Mouse (Mus musculus): ENCODE data around the gene Sptbn2. TPM values are rescaled to one million over a fixed set of nuclear protein-coding genes. Genes with fewer than 3 reads are reported as not detected.

The Sptbn2 gene
- total and polyA plus RNA-seq, 3 experiments = 0.30 to 0.83 (median 0.58) TPM

DNA sequence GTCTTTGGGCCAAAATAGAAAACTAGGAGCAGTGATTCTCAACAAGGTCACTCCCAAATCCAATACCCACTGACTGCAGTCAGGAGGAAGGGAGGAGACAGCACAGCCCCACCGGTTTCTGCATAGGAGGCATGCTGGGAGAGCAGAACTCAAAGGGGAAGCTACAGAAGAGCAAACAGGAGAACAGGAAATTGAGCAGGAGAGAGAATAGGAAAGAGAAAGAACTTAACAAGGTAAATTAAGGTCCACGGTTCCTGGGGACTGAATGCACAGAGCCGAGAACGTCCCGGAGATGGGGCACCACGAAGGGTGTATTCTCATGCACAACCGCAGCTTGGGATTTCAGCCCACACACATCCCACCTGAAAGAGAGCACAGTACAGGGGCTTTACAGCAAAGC lies 74.2 kb downstream of the Sptbn2 start:
- DNase-seq = no peak

DNA sequence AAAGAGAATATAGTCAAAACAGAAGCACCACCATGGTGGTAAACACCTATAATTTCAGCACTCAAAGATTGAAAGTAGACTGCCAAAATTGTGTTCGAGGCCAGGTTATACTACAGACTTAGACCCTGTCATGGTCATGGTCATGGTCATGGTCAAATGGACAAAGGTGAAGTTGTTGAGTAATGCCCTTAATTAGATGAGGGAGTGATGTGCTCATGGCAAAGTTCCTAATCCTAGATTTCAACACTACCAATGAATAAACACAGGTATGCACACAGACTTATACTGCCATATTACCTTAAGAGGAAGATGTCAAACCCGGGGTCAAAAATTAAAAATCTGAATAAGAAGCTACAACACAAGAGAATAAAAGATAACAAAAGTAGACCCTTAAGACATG lies 75.3 kb downstream of the Sptbn2 start:
- no peak for DNase-seq

DNA sequence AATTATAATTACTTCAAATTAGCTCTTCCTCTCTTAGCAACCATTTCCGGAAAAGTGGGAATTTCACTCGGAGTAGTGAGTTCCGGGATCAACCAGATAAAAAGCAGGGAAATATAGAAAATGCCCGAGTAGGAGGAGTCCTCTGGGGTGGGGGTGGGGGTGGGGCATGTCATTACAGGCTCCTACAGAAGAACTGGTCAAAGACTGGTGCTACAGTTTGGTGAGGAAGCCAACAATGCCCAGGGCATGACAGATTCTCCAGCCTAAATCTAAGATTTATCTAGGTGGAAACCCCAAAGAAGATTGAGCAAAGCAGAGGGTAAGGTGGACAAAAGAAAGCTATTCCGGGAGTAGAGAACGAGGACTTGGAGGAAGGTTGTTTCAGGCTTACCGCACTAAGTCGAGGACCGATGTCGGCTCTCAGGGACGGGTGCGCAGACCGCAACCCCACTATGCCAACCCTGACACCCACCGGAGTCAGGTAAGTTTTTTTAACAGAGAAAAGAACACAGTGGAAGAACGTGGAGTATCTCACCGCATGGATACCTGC lies 82.4 kb downstream of the Sptbn2 start:
- no peak for DNase-seq

DNA sequence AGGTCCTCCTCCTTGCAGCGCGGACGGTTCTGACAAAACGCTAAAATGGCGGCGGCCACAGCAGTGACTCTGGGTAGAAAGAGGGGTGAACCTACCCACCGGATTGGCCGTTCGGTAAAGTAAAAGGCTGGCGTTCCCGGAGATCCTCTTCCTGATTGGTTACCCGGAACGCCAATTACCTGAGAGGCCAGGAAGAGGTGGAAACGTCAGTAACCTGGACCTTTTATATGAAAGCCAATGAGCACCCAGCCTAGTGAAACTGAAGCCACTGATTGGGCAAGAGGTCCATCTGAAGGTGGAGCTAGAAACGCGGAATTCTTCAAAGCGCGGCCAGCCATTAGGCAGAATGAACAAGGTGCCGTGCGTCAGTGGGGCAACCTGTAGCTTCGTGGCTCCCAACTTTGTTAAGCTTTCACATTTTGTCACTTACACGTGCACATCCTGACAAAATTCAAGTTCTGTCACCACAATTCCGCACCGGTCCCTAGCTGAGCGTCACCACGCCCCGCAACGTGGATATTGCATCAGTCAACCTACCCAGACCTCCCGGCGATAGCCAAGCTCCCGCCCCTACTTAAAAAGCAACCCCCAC lies 83.0 kb downstream of the Sptbn2 start, which contains the start of gene Rbm4:
TSS of gene Rbm4 (minus strand) at position 71 of the 592 bp plus-strand sequence.
- DNase-seq = peak; percentile 98

DNA sequence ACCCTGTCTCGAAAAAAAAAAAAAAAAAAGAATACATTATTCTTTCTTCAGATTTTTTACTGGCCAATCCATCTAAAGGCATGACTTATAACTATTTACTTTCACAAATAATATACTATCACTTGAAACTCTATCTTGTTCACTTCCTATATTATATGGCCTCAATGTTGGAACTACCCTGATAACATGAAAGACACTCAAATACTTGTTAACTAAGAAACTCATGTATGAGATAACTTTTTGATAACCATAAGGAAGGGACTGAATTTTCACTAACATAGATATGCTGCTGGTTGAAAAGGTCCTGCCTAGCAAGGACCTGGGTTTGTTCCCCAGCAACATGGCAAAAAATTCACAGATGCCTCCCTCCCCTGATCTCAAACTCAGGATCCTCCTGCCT lies 85.0 kb downstream of the Sptbn2 start:
- DNase-seq = no peak

DNA sequence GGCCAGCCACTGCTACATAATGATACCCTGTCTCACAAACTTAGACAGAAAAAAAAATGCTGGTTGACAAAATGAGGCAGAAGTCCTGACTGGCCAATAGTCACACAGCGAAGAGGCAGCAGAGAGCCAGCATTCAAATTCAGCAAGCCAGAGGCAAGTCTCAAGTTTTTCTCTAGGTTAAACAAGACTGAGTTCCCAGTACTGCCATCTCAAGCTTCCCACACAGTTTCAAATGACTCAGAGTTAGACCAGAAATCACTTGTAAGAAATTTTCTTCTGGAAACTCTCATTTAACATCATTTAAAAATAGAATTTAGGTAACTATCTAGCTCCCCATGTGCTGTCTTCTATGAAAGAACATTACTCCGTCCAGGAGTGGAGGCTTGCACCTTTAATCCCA lies 86.9 kb downstream of the Sptbn2 start:
- no peak for DNase-seq

DNA sequence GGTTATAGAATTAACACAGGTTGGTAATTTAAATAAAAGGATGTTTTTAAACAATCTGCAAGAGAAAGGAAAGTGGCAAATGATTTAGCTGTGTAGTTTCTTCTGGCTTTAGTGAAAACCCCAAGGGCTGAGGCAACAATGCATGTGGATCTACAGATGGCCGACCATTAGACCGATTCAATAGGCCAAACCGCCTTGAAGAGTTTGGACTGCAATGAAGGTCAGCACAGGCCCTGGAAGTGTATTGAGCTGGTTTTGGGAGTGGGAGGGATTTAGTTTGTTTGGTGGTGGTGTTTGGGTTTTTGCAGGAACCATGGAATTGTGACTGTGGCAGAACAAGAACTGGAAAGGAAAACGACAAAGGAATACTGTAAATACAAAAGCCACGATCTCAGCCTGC lies 88.1 kb downstream of the Sptbn2 start:
- no peak for DNase-seq

Other genes with a start within 250 kb of the Sptbn2 start
- gene Syt12, start 233.7 kb upstream of the Sptbn2 start, total RNA-seq (2021) = 10 to 100 TPM; 58.0 to 74.0 TPM
- 124 and 143 TPM in 2 replicates for gene Syt12, start 233.7 kb upstream of the Sptbn2 start, polyA plus RNA-seq (2012; rRNA removed)
- gene 2010003K11Rik, start 212.6 kb upstream of the Sptbn2 start, total RNA-seq (2021) = 10 to 100 TPM; 41.3 to 58.6 TPM
- 6.4 and 8.5 TPM in 2 replicates for gene 2010003K11Rik, start 212.6 kb upstream of the Sptbn2 start, polyA plus RNA-seq (2012; rRNA removed)
- 100 to 1,000 TPM; 536 to 579 TPM for gene Pcx, start 200.7 kb upstream of the Sptbn2 start, total RNA-seq (2021)
- gene Pcx, start 200.7 kb upstream of the Sptbn2 start, polyA plus RNA-seq (2012; rRNA removed) = 474 and 524 TPM in 2 replicates
- gene Lrfn4, start 95.5 kb upstream of the Sptbn2 start, total RNA-seq (2021) = 1 to 10 TPM; 3.3 to 6.7 TPM
- gene Lrfn4, start 95.5 kb upstream of the Sptbn2 start, polyA plus RNA-seq (2012; rRNA removed) = 17.1 and 22.1 TPM in 2 replicates
- gene Rce1, start 85.5 kb upstream of the Sptbn2 start, total RNA-seq (2021) = 10 to 100 TPM; 34.8 to 44.2 TPM
- 125 and 141 TPM in 2 replicates for gene Rce1, start 85.5 kb upstream of the Sptbn2 start, polyA plus RNA-seq (2012; rRNA removed)
- gene Gm960, start 12.5 kb upstream of the Sptbn2 start, total RNA-seq (2021) = under 1 TPM in 1 of 2 experiments, not detected in 1; 0.12 TPM
- gene Gm960, start 12.5 kb upstream of the Sptbn2 start, polyA plus RNA-seq (2012; rRNA removed) = 0.27 and 2.3 TPM in 2 replicates
- gene Rbm4b, start 45.3 kb downstream of the Sptbn2 start, total RNA-seq (2021) = 10 to 100 TPM; 12.4 to 17.9 TPM
- gene Rbm4b, start 45.3 kb downstream of the Sptbn2 start, polyA plus RNA-seq (2012; rRNA removed) = 5.8 and 7.4 TPM in 2 replicates
- 10 to 100 TPM; 50.2 to 72.7 TPM for gene Rbm4, start 82.7 kb downstream of the Sptbn2 start, total RNA-seq (2021)
- 11.8 and 14.7 TPM in 2 replicates for gene Rbm4, start 82.7 kb downstream of the Sptbn2 start, polyA plus RNA-seq (2012; rRNA removed)
- gene Gm21992, start 100.4 kb downstream of the Sptbn2 start, total RNA-seq (2021) = 10 to 100 TPM; 15.3 to 25.3 TPM
- 24.1 and 31.9 TPM in 2 replicates for gene Gm21992, start 100.4 kb downstream of the Sptbn2 start, polyA plus RNA-seq (2012; rRNA removed)
- gene Rbm14, start 100.5 kb downstream of the Sptbn2 start, total RNA-seq (2021) = 10 to 100 TPM; 37.9 to 45.9 TPM
- 83.4 and 97.2 TPM in 2 replicates for gene Rbm14, start 100.5 kb downstream of the Sptbn2 start, polyA plus RNA-seq (2012; rRNA removed)
- gene Ccs, start 128.2 kb downstream of the Sptbn2 start, total RNA-seq (2021) = 100 to 1,000 TPM in 1 of 2 experiments, 10 to 100 TPM in 1; 63.8 to 107 TPM
- 79.1 and 102 TPM in 2 replicates for gene Ccs, start 128.2 kb downstream of the Sptbn2 start, polyA plus RNA-seq (2012; rRNA removed)
- under 1 TPM; 0.17 to 0.20 TPM for gene Ccdc87, start 128.2 kb downstream of the Sptbn2 start, total RNA-seq (2021)
- 0.09 TPM in 1 of 2 replicates, not detected in the other for gene Ccdc87, start 128.2 kb downstream of the Sptbn2 start, polyA plus RNA-seq (2012; rRNA removed)
- gene Ctsf, start 144.0 kb downstream of the Sptbn2 start, total RNA-seq (2021) = 100 to 1,000 TPM; 214 to 421 TPM
- 1,208 and 1,259 TPM in 2 replicates for gene Ctsf, start 144.0 kb downstream of the Sptbn2 start, polyA plus RNA-seq (2012; rRNA removed)
- gene Actn3, start 166.7 kb downstream of the Sptbn2 start, total RNA-seq (2021) = 1 to 10 TPM in 1 of 2 experiments, under 1 TPM in 1; 0.43 to 1.0 TPM
- 0.16 and 0.47 TPM in 2 replicates for gene Actn3, start 166.7 kb downstream of the Sptbn2 start, polyA plus RNA-seq (2012; rRNA removed)
- 10 to 100 TPM; 16.7 to 21.8 TPM for gene Zdhhc24, start 167.5 kb downstream of the Sptbn2 start, total RNA-seq (2021)
- 78.3 and 80.4 TPM in 2 replicates for gene Zdhhc24, start 167.5 kb downstream of the Sptbn2 start, polyA plus RNA-seq (2012; rRNA removed)
- 10 to 100 TPM in 1 of 2 experiments, 1 to 10 TPM in 1; 5.9 to 13.9 TPM for gene Bbs1, start 195.5 kb downstream of the Sptbn2 start, total RNA-seq (2021)
- gene Bbs1, start 195.5 kb downstream of the Sptbn2 start, polyA plus RNA-seq (2012; rRNA removed) = 6.1 and 6.2 TPM in 2 replicates
- gene Dpp3, start 217.1 kb downstream of the Sptbn2 start, total RNA-seq (2021) = 100 to 1,000 TPM in 1 of 2 experiments, 10 to 100 TPM in 1; 93.0 to 104 TPM
- 259 and 313 TPM in 2 replicates for gene Dpp3, start 217.1 kb downstream of the Sptbn2 start, polyA plus RNA-seq (2012; rRNA removed)
- 10 to 100 TPM in 1 of 2 experiments, 1 to 10 TPM in 1; 8.9 to 11.8 TPM for gene Peli3, start 232.0 kb downstream of the Sptbn2 start, total RNA-seq (2021)
- 15.4 and 16.5 TPM in 2 replicates for gene Peli3, start 232.0 kb downstream of the Sptbn2 start, polyA plus RNA-seq (2012; rRNA removed)

All from adrenal gland, adult 2 months (tissue).